Mouse (Mus musculus) MN1 (cell line): ENCODE data around the gene Plekhs1.
"Not testable (repeated sequence)": the region's sequence is repeated elsewhere in the genome, so short reads cannot be mapped to it uniquely, and the experiment has no call there.

Experiments used
- DNase-seq: peaks from one replicate; pipeline ENCODE4 v3.0.0-alpha.2; 2016; ENCODE audit warnings: low spot score

Plekhs1 gene

DNA sequence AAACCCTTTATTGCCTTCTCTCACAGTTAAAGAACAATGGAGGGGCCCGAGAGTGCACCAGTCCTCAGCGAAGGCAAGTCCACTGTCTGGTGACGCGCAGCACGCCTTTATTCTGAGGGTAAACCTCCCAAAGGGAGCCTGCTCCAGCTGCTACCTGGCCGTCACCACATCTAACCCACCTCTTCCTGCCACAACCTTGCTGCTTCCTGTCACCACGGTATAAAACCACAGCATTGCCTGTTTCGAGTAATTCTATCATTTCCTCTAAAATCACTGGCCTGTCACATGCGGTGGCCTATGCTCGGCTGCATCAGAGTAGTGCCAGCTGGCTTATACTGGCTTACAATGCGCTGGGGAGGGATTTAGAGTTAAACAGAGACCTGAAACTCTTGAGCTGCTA lies 69.1 kb downstream of the Plekhs1 start:
- not testable (repeated sequence) for DNase-seq

GRCm38 (mm10) chr19:56531251-56531650 lies 69.8 kb downstream of the Plekhs1 start:
- DNase-seq = no peak

GRCm38 (mm10) chr19:56533291-56534071 lies 72.0 kb downstream of the Plekhs1 start:
- DNase-seq = no peak

DNA sequence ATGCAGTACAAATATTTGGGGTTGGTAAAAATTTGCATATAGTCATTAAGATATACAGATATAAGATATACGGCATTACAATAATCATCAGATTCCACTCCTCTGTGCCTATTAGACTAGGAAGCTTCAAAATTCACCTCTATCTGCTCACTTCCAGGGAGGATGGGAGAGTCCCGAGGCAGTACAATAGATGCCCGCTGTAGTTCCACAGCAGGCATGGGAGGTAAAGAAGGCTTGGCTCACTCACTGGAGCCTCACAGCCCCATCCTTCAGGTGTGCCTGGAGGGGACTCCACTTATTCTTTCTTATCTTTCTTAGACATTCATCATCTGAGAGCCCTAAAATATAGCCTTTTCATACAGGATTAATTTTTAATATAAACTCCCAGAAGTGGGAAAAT lies 72.9 kb downstream of the Plekhs1 start:
- DNase-seq = no peak

DNA sequence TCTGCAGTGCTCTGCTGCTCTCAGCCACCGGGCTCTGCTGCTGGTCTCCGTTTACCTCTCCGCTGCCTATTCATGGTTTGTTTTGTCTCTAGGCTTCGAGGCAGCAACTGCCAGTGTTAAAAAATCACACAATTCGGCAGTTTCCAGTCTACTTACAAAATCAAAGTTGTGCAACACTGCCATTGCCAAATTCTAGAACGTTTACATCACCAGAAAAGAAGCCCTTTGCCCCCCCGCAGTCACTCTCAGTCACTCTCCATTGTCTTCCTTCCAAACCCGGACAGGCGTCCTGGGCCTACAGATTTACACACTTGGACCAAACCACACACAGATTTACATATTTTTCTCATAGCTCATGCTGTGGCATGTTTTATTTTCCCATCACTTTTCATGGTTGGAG lies 73.6 kb downstream of the Plekhs1 start:
- DNase-seq = no peak

DNA sequence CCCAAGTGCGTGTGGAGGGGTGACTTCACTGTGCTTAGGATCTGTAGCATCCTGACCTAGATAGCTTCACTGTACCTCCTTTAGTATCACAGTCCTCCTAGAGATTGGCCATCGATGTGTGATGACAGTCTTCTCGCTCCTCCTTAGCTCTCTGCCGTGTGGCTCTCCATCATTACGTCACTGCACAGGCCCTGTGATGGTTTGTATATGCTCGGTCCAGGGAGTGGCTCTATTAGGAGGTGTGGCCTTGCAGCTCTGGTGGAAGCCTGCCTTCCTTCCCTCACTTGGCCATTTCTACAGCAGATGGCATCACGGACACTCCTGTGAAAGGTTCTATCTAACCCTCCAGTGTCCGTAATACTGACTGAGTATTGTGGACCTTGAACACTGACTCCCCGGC lies 74.3 kb downstream of the Plekhs1 start:
- DNase-seq = no peak
